Mouse (Mus musculus) heart, adult 2 months (tissue): ENCODE measurements around the gene Pla1a. TPM values are rescaled to one million over a fixed set of nuclear protein-coding genes. Genes with fewer than 3 reads are reported as not detected.
"Not testable (repeated sequence)": the region's sequence is repeated elsewhere in the genome, so short reads cannot be mapped to it uniquely, and the experiment has no call there.

Experiments
- DNase-seq, 2 experiments: peaks; one replicate each; pipeline ENCODE4 v3.0.0; 2021
- H3K27ac ChIP-seq: fragments of 200-600 bp; 2 replicates; pipeline ENCODE4 v1.8.1; 2022
- H3K27me3 ChIP-seq: fragments of 200-500 bp; 2 replicates; pipeline ENCODE4 v1.6.1; 2012; ENCODE audit warnings: mild to moderate bottlenecking, low read length, inconsistent platforms, mixed read lengths; ENCODE audit not compliant: control insufficient read depth, insufficient read depth
- H3K36me3 ChIP-seq: fragments of 200-500 bp; 2 replicates; pipeline ENCODE4 v1.6.1; 2012; ENCODE audit warnings: low read length, inconsistent platforms; ENCODE audit not compliant: control insufficient read depth, insufficient read depth
- H3K4me1 ChIP-seq: fragments of 200-500 bp; 2 replicates; pipeline ENCODE4 v1.6.1; 2011; ENCODE audit warnings: low read length; ENCODE audit not compliant: control insufficient read depth, insufficient read depth
- H3K4me3 ChIP-seq: fragments of 200-600 bp; 2 replicates; pipeline ENCODE4 v1.8.1; 2022
- H3K79me2 ChIP-seq: fragments of 200-500 bp; replicated peaks from 2 replicates; pipeline ENCODE4 v1.6.1; 2012; ENCODE audit warnings: mild to moderate bottlenecking, inconsistent platforms, low read length, moderate library complexity, mixed read lengths; ENCODE audit not compliant: control insufficient read depth, insufficient read depth
- H3K9ac ChIP-seq: fragments of 200-500 bp; 2 replicates; pipeline ENCODE4 v1.6.1; 2012; ENCODE audit warnings: low read depth, mild to moderate bottlenecking, control low read depth, inconsistent platforms, low read length, mixed read lengths
- CTCF ChIP-seq: fragments of 200-600 bp; IDR thresholded peaks from 2 replicates; pipeline ENCODE4 v1.8.1; 2022; ENCODE audit warnings: antibody characterized with exemption, mild to moderate bottlenecking, moderate library complexity
- EP300 ChIP-seq: fragments of 200-500 bp; IDR thresholded peaks from 2 replicates; pipeline ENCODE4 v1.6.1; 2011; ENCODE audit warnings: low read depth, low read length, control low read depth; ENCODE audit not compliant: insufficient read depth
- POLR2A ChIP-seq: fragments of 200-500 bp; IDR thresholded peaks from 2 replicates; pipeline ENCODE4 v1.6.1; 2011; ENCODE audit warnings: mild to moderate bottlenecking, low read depth, low read length, control low read depth; ENCODE audit not compliant: insufficient read depth
- WGBS: fragments of 180-500 bp; shearing (Covaris S2); methylation state at CpG from one replicate; pipeline ENCODE4 v1.1.7; 2018; 5-methylcytosine and 5-hydroxymethylcytosine counted together
- intact Hi-C: fragments of 180-260 bp; cut with DNase I; formaldehyde crosslinking; loops from one replicate; pipeline ENCODE4 v1.15.1; 2025
- long read RNA-seq: library from polyadenylated mRNA; stranded (forward); transcript quantifications from one replicate; pipeline ENCODE4 v2.0.0, GENCODE M21; 2021
- polyA plus RNA-seq: library from polyadenylated mRNA; depleted of rRNA; stranded (reverse); fragments of >200 nt; gene quantifications from 2 replicates; pipeline ENCODE4 v1.2.3, GENCODE M21; 2012; rRNA removed
- total RNA-seq, 2 experiments: library from RNA; stranded (reverse); gene quantifications; 2 replicates each; pipeline ENCODE4 v1.2.3; 2021

Gene Pla1a
- total RNA-seq (1 to 10 TPM; 6.8 to 8.8 TPM), polyA plus RNA-seq (9.6 and 13.6 TPM in 2 replicates)
- long read RNA-seq, partial matches to known transcripts: 1 of 2 reads
- long read RNA-seq, other reads (novel, unspliced or antisense): 0 of 2 reads

DNA sequence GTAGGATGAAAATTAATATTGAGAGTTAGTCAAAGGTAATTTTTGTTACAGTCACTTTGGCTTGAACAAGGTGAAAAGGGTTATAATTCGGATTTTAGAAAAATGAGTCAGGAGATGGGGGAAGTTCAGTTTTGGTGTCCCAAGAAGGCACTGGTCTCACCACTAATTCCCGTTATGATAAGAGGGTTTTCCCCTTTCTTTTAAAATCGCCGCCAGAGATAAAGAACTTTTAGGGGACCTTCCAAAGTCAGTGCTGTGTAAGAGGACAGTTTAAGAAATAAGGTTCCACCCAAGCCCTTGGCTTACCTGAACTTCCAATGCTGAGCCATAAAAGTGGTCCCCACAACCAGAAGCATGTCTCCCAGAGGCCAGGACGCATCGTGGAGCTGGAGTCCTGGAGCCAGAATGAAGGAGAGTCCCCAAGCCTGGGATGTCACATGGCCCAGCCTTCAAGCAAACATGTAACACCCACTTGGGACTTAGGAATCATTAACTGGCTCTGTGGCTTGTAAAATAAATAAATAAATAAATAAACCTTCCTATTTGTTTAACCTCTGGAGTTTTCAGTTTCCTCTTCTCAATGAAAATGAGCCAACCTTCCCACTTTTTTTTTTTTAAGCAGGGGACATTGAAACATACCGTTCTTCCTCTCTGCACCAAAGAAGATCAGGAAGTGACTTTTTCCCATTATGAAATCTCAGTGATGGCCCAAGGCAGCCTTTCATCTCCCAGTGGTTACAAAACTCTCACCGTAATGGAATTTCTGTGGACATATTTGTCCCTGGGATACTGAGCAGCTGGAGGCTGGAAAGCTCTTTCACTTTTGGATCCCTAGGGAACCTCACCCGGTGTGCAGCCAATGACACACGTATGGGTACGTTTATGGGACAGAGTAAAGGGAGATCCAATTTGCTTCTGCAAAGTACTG, at the start of gene Pla1a:
TSS of gene Pla1a (minus strand) at position 648 of the 928 bp plus-strand sequence.
- TF ChIP-seq CTCF: no peak
- no peak for TF ChIP-seq EP300
- TF ChIP-seq POLR2A: 0 out of 2 replicates have a peak, but pooled peaks have one; percentile 44
- Histone ChIP-seq H3K27me3 (no peaks in the 10 kb centered on the region), H3K9ac (peak within 1 kb of the TSS; percentile 57), H3K79me2 (no peaks in the 10 kb centered on the region), H3K36me3 (no peaks in the 10 kb centered on the region), H3K4me3 (no peak within 1 kb of the TSS; the same call in 1 of the 2 replicates), H3K27ac (peak within 1 kb of the TSS; percentile 51), H3K4me1 (peaks cover 7% of the 10 kb centered on the region)
- intact Hi-C loops: loop anchor here (2.0 to 5.0 kb wide), 2 partner anchors 20 to 40 kb away; partner anchors contain the start of gene Adprh
- peak in 1 of 2 experiments; percentile 29 for DNase-seq
- WGBS: 53% methylated on average over 11 of the region's 11 CpGs

DNA sequence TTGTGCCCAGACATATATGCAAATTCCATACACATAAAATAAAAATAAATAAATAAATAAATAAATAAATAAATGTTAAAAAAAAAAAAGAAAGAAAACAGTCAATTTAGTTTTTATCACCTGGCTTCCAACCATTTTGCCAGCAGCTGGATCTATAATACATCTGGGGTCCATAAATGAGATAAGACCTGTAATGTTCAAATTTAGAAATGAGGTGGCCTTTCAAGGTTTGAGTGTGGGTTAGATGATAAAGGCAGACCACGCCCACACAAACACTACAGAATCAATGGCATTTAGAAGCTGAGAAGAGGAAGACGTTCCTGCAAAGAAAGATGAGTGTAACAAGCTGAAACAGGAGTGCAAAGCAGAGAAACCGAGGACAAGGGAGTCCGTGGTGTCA, 48.4 kb upstream of the Pla1a start:
- Histone ChIP-seq H3K79me2 (no peaks in the 10 kb centered on the region), H3K4me3 (no peak overlapping the region), H3K4me1 (no peaks in the 10 kb centered on the region; the same call in 1 of the 2 replicates), H3K27ac (no peak overlapping the region), H3K27me3 (no peaks in the 10 kb centered on the region), H3K9ac (no peak overlapping the region), H3K36me3 (no peaks in the 10 kb centered on the region)
- intact Hi-C loops: loop anchor here (5.0 to 10.0 kb wide), 2 partner anchors 84 to 487 kb away; no protein-coding TSS in a partner anchor
- DNase-seq: no peak
- TF ChIP-seq POLR2A (no peak), CTCF (no peak), EP300 (no peak)
- 80% methylated on average over 4 of the region's 4 CpGs for WGBS

DNA sequence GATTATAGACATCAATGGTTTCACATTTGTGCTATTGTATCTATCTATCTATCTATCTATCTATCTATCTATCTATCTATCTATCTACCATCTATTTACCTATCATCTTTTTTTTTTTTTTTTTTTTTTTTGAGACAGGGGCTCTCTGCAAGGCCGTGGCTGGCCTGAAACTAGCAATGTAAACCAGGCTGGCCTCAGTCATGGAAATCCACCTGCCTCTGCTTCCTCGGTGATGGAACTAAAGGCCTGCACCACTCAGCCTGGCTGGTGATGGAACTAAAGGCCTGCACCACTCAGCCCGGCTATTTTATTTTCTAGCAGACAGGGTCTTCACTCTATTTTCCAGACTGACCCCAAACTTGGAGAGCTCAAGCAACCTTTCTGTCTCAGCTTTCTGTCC, 45.4 kb upstream of the Pla1a start:
- TF ChIP-seq CTCF: no peak
- TF ChIP-seq POLR2A: no peak
- TF ChIP-seq EP300: no peak
- WGBS: 94% methylated on average over 3 of the region's 3 CpGs
- Histone ChIP-seq H3K27ac (no peak overlapping the region), H3K4me3 (no peak overlapping the region), H3K36me3 (no peaks in the 10 kb centered on the region), H3K27me3 (no peaks in the 10 kb centered on the region), H3K4me1 (peaks cover 2% of the 10 kb centered on the region), H3K9ac (no peak overlapping the region), H3K79me2 (no peaks in the 10 kb centered on the region)
- no peak for DNase-seq
- intact Hi-C loops: no loop called here

DNA sequence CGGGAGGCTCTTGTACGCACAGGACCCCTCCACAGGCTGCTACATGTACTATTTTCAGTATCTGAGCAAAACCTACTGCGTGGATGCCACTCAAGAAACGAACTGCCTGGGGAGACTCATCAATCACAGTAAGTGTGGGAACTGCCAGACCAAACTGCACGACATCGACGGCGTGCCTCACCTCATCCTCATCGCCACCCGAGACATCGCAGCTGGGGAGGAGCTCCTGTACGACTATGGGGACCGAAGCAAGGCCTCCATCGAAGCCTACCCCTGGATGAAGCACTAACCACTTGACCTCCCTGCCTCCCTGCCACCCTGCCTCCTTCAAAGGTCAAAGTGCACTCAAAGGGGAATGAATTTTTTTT, 44.3 kb upstream of the Pla1a start:
- intact Hi-C loops: loop anchor here (2.0 kb wide), 1 partner anchor 24 kb away; the partner anchor contains the start of gene Adprh
- 59% methylated on average over 14 of the region's 14 CpGs for WGBS
- H3K79me2 ChIP-seq, H3K4me1 ChIP-seq, H3K27ac ChIP-seq, H3K27me3 ChIP-seq, DNase-seq, H3K36me3 ChIP-seq, H3K9ac ChIP-seq: not testable (repeated sequence)
- H3K4me3 ChIP-seq: peak overlapping the region; percentile 54

DNA sequence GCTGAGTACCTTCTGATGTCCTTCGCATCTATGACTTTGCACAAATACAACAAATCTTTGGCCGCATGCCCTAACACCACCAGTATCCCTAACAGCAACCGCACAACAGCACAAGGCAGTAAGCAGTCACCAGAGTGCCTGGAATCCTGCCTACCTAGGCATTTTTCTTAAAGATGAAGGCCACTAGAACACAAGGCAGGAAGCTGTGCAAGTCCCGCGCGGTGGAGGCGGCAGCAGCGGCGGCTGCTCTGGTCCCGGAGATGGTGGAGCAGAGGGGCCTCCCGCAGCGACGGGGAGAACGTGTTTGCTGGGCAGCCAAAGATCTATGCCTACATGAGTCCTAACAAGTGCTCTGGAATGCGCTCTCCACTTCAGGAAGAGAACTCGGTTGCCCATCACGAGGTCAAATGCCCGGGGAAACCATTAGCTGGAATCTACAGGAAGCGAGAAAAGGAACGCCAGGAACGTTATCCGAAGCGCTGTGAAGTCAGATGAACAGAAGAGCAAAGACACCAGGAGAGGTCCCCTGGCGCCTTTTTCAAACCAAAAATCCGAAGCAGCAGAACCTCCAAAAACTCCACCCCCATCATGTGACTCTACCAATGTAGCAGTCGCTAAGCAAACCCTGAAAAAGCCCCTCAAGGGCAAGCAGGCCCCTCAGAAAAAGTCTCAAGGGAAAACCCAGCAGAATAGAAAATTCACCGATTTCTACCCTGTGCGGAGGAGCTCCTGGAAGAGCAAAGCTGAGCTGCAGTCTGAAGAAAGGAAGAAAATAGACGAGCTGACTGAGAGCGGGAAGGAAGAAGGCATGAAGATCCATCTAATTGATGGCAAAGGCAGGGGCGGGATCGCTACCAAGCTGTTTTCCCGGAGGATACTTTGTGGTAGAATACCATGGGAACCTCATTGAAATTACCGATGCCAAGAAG, 43.6 kb upstream of the Pla1a start:
- TF ChIP-seq POLR2A (no peak), CTCF (no peak), EP300 (no peak)
- intact Hi-C loops: loop anchor here (2.0 kb wide), 1 partner anchor 24 kb away; the partner anchor contains the start of gene Adprh
- Histone ChIP-seq H3K4me1 (peaks cover 2% of the 10 kb centered on the region), H3K9ac (peak overlapping the region; percentile 81), H3K27me3 (no peaks in the 10 kb centered on the region), H3K27ac (peak overlapping the region; percentile 71), H3K4me3 (peak overlapping the region; percentile 54), H3K79me2 (no peaks in the 10 kb centered on the region), H3K36me3 (no peaks in the 10 kb centered on the region)
- DNase-seq: peak; percentile 60 to 71
- WGBS: 6% methylated on average over 34 of the region's 34 CpGs
